ENCODE assay signal across 9 mouse cellular contexts in genomic region chr4:83925118-83925842, GRCm38 (mm10).
A peak's percentile ranks its signal among the peaks of the same experiment; 100 is the strongest.
DNase-seq lines count a peak whose midpoint lies in the region; ATAC-seq lines count a peak whose summit lies in the region.
"Had no signal": no experiment of that assay in that cellular context is flagged by ENCODE, and none has a peak within 500 bp of the region (broad histone marks: within the 10 kb centered on the region; RNA-seq: fewer than 3 reads in every experiment).

No protein-coding gene starts in this region.

- 59% methylated on average over 8 of the region's 8 CpGs for WGBS in heart, embryonic 10.5 days
- 58% methylated on average over 8 of the region's 8 CpGs for WGBS in heart, embryonic 11.5 days (ENCODE audit: insufficient replicate concordance)
- WGBS in kidney, embryonic 16.5 days = 42% methylated on average over 8 of the region's 8 CpGs
- WGBS in forebrain, embryonic 16.5 days = 73% methylated on average over 8 of the region's 8 CpGs

- H3K36me3 ChIP-seq in heart, embryonic 10.5 days = no peaks in the 10 kb centered on the region
- H3K36me3 ChIP-seq in heart, embryonic 11.5 days (ENCODE audit: control insufficient read depth, insufficient read depth, low read length) = no peaks in the 10 kb centered on the region
- H3K36me3 ChIP-seq in kidney, embryonic 16.5 days (ENCODE audit: insufficient read depth, low read length) = no peaks in the 10 kb centered on the region
- no peaks in the 10 kb centered on the region for H3K36me3 ChIP-seq in forebrain, embryonic 16.5 days (ENCODE audit: control insufficient read depth, insufficient read depth)

- no peaks in the 10 kb centered on the region for H3K9me3 ChIP-seq in heart, embryonic 10.5 days
- no peaks in the 10 kb centered on the region for H3K9me3 ChIP-seq in heart, embryonic 11.5 days (replicated peaks; ENCODE audit: control insufficient read depth, low read length)
- H3K9me3 ChIP-seq in kidney, embryonic 16.5 days (ENCODE audit: low read length) = peaks cover 3% of the 10 kb centered on the region; the same call in 1 of the 2 replicates
- H3K9me3 ChIP-seq in forebrain, embryonic 16.5 days (ENCODE audit: control insufficient read depth, low read length) = no peaks in the 10 kb centered on the region

- H3K4me2 ChIP-seq in heart, embryonic 11.5 days = no peak overlapping the region
- H3K4me2 ChIP-seq in kidney, embryonic 16.5 days (replicated peaks; ENCODE audit: low read depth, low read length) = no peak overlapping the region
- H3K4me2 ChIP-seq in forebrain, embryonic 16.5 days (ENCODE audit: low read length) = no peak overlapping the region

- H3K9ac ChIP-seq in heart, embryonic 11.5 days (ENCODE audit: low read depth, low read length) = no peak overlapping the region
- no peak overlapping the region for H3K9ac ChIP-seq in kidney, embryonic 16.5 days (replicated peaks; ENCODE audit: low read length)
- H3K9ac ChIP-seq in forebrain, embryonic 16.5 days (replicated peaks; ENCODE audit: low read depth, low read length) = no peak overlapping the region
- H3K9ac ChIP-seq: liver, embryonic 14.5 days had no signal

- H3K4me3 ChIP-seq in heart, embryonic 10.5 days = no peak overlapping the region
- no peak overlapping the region for H3K4me3 ChIP-seq in heart, embryonic 11.5 days (ENCODE audit: low read depth, low read length)
- H3K4me3 ChIP-seq in kidney, embryonic 16.5 days (ENCODE audit: low read length) = no peak overlapping the region
- no peak overlapping the region for H3K4me3 ChIP-seq in forebrain, embryonic 16.5 days (replicated peaks; ENCODE audit: low read length)

- DNase-seq in heart, embryonic 10.5 days (ENCODE audit: low spot score) = peak; percentile 43
- DNase-seq in NIH3T3 (ENCODE audit: low read depth) = peak; percentile 30
- peak; percentile 16 to 26 for DNase-seq in adrenal gland, postnatal 36 days
- no peak for DNase-seq in right cerebral cortex, postnatal 4 days
- DNase-seq: heart, postnatal 36 days had no signal

- no peaks in the 10 kb centered on the region for H3K27me3 ChIP-seq in heart, embryonic 10.5 days (ENCODE audit: insufficient read depth, poor library complexity, severe bottlenecking)
- H3K27me3 ChIP-seq in heart, embryonic 11.5 days (ENCODE audit: control insufficient read depth, insufficient read depth, low read length) = no peaks in the 10 kb centered on the region
- H3K27me3 ChIP-seq in kidney, embryonic 16.5 days (ENCODE audit: insufficient read depth, low read length) = no peaks in the 10 kb centered on the region
- H3K27me3 ChIP-seq in forebrain, embryonic 16.5 days (replicated peaks; ENCODE audit: control insufficient read depth, insufficient read depth, low read length) = no peaks in the 10 kb centered on the region

- no peak for ATAC-seq in heart, embryonic 11.5 days (replicated peaks; ENCODE audit: insufficient number of reproducible peaks, low FRiP score, low TSS enrichment)
- peak; percentile 79 for ATAC-seq in kidney, embryonic 16.5 days (ENCODE audit: low FRiP score, low TSS enrichment)
- no peak for ATAC-seq in forebrain, embryonic 16.5 days

- 0 out of 2 replicates have a peak, but pooled peaks cover 9% of the 10 kb centered on the region for H3K4me1 ChIP-seq in heart, embryonic 10.5 days
- no peaks in the 10 kb centered on the region for H3K4me1 ChIP-seq in heart, embryonic 11.5 days (ENCODE audit: control insufficient read depth, insufficient read depth, low read length)
- H3K4me1 ChIP-seq in kidney, embryonic 16.5 days (ENCODE audit: insufficient read depth, low read length) = peaks cover 13% of the 10 kb centered on the region
- no peaks in the 10 kb centered on the region for H3K4me1 ChIP-seq in forebrain, embryonic 16.5 days (replicated peaks; ENCODE audit: control insufficient read depth, insufficient read depth, low read length)

- H3K27ac ChIP-seq in heart, embryonic 10.5 days = no peak overlapping the region
- H3K27ac ChIP-seq in heart, embryonic 11.5 days (ENCODE audit: low read depth, low read length) = no peak overlapping the region
- H3K27ac ChIP-seq in kidney, embryonic 16.5 days (ENCODE audit: low read length) = no peak overlapping the region
- H3K27ac ChIP-seq in forebrain, embryonic 16.5 days (ENCODE audit: low read length) = no peak overlapping the region
- H3K27ac ChIP-seq: liver, embryonic 14.5 days had no signal
